Mouse (Mus musculus) heart, postnatal 14 days (tissue): ENCODE measurements around the gene Wdr20. TPM values are rescaled to one million over a fixed set of nuclear protein-coding genes. Genes with fewer than 3 reads are reported as not detected.

Experiments used
- DNase-seq, 2 experiments: peaks; one replicate each; pipeline ENCODE4 v3.0.0; 2021 to 2022
- intact Hi-C: fragments of 180-260 bp; cut with DNase I; formaldehyde crosslinking; loops from one replicate; pipeline ENCODE4 v1.15.1; 2025
- total RNA-seq, 2 experiments: library from RNA; stranded (reverse); gene quantifications; 2 replicates each; pipeline ENCODE4 v1.2.3; 2021

Gene Wdr20
- total RNA-seq, 2 experiments from 2014 or later: 32.9 to 35.2 TPM

- DNase-seq: no peak
- intact Hi-C loops: no loop called here
These were observed 32.0 kb downstream of the Wdr20 start for GRCm38 (mm10) chr12:110769660-110770297.

- DNase-seq: no peak
- intact Hi-C loops: no loop called here
These were observed 32.9 kb downstream of the Wdr20 start for GRCm38 (mm10) chr12:110770479-110771247.

GRCm38 (mm10) chr12:110771961-110772360 lies 34.2 kb downstream of the Wdr20 start:
- no peak for DNase-seq
- intact Hi-C loops: no loop called here

- DNase-seq: no peak
- intact Hi-C loops: loop anchor here (2.0 kb wide), 1 partner anchor 13 kb away; no protein-coding TSS in a partner anchor
These were observed 38.1 kb downstream of the Wdr20 start for GRCm38 (mm10) chr12:110775628-110776426.

DNA sequence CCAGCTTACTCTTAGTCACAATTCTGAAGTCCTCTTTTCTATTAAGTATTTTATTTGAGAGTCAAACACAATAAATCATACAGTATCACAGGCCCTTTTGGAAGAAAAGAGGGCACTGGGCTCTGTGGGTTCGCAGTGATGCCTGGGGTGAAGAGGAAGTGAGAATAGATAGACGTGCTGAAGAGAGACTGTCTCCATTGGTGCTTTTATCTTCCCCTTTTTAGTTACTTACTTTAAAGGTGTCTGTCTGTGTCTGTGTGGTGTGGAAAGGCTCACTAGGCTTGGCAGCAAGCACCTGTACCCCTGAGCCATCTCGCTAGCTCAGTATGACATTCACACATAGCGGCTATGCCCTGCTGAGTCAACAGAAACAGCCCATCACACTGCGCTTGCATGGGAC lies 40.1 kb downstream of the Wdr20 start:
- DNase-seq: no peak
- intact Hi-C loops: loop anchor here (2.0 kb wide), 1 partner anchor 15 kb away; no protein-coding TSS in a partner anchor

- intact Hi-C loops: no loop called here
- DNase-seq: no peak
These were observed 41.6 kb downstream of the Wdr20 start for GRCm38 (mm10) chr12:110779296-110779695.

- no peak for DNase-seq
- intact Hi-C loops: no loop called here
These were observed 43.4 kb downstream of the Wdr20 start for GRCm38 (mm10) chr12:110781181-110781580.

DNA sequence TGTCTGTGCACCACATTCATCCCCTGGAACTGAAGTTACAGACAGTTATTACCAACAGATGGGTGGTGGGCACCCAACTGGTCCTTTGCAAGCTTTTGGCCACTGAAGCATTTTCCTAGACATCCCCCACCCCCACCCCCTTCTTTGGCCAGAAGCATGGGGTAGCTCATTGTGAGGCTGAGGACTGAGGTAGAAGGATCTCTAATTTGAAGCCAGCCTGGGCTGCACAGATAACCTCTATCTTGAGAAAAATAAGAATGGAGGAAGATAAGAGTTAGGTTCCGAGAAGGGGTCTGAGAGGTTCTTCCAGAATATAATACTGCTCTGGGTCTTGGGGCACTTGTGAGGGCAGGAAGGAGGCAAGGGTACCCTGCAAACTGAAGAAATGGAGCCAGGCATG lies 44.5 kb downstream of the Wdr20 start:
- DNase-seq: no peak
- intact Hi-C loops: no loop called here

DNA sequence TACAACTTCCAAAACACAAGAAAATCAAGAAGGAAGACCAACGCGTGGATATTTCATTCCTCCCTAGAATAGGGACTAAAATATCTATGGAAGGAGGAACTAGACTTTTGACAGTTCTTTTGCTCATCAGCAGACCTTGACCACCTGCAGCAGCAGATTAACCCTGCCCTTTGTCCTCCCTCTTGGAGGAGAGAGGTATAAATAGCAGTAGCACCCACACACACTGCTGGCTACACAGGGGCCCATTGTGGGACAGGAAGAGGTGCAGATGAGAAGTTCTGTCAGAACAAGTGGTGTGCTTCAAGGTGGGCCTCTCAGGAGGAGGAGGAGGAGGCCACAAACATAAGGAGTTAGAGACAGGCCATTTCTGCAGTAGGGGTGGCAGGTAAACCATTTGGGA lies 46.5 kb downstream of the Wdr20 start:
- no peak for DNase-seq
- intact Hi-C loops: no loop called here

- intact Hi-C loops: no loop called here
- DNase-seq: peak in 1 of 2 experiments; percentile 27
These were observed 48.5 kb downstream of the Wdr20 start for GRCm38 (mm10) chr12:110786243-110786642.

DNA sequence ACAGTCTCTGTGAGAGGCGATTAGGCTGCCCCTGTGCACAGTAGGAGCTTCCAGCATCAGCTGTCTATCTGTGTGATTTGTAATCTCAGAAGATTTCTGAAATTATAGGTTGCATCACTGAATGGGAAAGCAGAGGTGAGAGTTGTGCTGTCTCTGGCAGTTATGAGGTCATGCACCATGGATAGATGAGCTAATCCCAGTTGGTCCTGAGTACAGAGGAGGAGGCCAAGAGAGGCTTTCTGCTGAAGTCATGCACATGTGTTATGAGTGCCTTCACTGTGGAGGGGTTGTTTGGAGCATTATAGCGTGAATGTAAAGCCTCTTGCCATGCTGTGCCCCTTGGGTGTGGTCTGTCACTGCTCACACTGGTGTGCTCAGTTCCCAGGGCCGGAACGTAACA lies 52.8 kb downstream of the Wdr20 start:
- no peak for DNase-seq

GRCm38 (mm10) chr12:110791026-110791425 lies 53.3 kb downstream of the Wdr20 start:
- no peak for DNase-seq
- intact Hi-C loops: no loop called here

More for the DNA sequence above, 52.8 kb downstream of the Wdr20 start:
- intact Hi-C loops: no loop called here

GRCm38 (mm10) chr12:110795035-110795434 lies 57.3 kb downstream of the Wdr20 start:
- DNase-seq: peak in 1 of 2 experiments; percentile 10

GRCm38 (mm10) chr12:110796748-110797147 lies 59.0 kb downstream of the Wdr20 start:
- intact Hi-C loops: no loop called here
- DNase-seq: no peak

More at GRCm38 (mm10) chr12:110795035-110795434, 57.3 kb downstream of the Wdr20 start:
- intact Hi-C loops: no loop called here

GRCm38 (mm10) chr12:110797202-110797601 lies 59.5 kb downstream of the Wdr20 start:
- DNase-seq: no peak
- intact Hi-C loops: no loop called here

GRCm38 (mm10) chr12:110797842-110798431 lies 60.2 kb downstream of the Wdr20 start:
- peak in 1 of 2 experiments; percentile 21 for DNase-seq
- intact Hi-C loops: no loop called here

DNA sequence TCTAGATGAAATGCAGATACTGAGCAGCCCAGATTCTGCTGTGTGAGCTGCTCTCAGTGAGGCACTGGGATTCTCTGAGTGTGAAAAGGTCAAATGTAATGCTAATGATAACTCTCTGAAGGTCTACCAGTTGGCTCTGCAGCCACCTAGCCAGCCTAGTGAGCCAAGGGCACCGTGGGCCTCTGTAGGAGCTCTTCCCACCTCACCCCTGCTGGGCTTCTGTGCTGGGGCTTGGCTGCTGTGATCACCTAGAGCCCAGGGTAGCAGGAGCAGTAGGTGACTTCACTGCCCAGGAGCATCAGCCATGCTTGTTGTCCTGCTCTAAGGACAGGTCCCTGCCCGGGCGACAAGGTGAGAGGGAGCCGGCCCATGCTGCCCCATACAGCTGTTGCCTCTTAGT lies 61.5 kb downstream of the Wdr20 start:
- no peak for DNase-seq
- intact Hi-C loops: no loop called here

GRCm38 (mm10) chr12:110801876-110802464 lies 64.2 kb downstream of the Wdr20 start:
- intact Hi-C loops: no loop called here
- DNase-seq: no peak

DNA sequence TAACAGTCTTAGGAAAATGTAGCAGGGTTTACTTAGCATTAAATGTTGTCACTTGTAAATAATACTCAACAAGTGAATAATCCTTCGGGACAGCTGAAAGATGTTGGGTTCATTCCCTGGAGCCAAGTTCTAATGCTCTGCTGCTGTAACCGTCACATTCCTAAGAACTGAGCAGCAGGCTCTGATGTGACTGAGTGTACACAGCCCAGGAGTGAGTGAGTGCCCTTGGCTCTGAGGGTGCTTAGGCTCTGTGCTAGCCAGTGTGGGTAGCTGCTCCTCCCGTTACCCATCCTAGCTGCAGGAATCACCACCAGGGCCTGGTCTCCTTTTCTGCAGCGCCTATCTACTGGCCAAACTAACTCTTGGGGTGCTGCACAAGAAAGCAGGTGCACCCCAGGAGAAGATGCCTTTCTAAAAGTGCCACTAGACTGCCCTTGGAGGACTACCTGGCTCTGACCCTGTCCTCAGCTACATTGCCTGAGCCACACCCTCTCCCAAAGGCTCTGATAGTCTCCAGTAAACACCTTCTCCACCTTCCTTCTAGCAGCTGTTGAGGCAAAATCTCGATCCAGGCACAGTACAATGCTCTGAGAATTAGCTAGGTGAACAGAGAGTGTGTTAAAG lies 65.0 kb downstream of the Wdr20 start:
- no peak for DNase-seq
- intact Hi-C loops: no loop called here

DNA sequence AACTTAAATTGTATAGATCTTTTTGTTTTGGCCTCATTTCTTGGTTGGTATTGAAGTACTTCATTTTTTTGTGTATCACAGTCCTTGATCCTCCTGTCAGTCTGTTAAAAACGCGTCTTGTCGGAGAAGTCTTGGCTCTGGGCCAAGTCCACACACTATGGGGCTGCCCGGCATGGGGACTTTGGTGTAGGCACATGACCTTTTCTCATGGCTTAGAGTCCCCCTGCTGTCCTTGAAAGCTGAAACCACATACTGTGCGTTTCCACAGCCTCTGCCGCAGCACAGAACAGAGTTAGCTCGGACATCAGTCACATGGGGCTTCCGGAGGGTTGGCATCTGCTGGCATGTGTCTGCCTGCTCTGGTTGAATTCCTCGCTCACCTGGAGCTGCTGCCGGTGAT lies 66.5 kb downstream of the Wdr20 start:
- DNase-seq: peak; percentile 23 to 27
- intact Hi-C loops: no loop called here
